Mouse (Mus musculus): ENCODE measurements around the gene Oit1.

The Oit1 gene

DNA sequence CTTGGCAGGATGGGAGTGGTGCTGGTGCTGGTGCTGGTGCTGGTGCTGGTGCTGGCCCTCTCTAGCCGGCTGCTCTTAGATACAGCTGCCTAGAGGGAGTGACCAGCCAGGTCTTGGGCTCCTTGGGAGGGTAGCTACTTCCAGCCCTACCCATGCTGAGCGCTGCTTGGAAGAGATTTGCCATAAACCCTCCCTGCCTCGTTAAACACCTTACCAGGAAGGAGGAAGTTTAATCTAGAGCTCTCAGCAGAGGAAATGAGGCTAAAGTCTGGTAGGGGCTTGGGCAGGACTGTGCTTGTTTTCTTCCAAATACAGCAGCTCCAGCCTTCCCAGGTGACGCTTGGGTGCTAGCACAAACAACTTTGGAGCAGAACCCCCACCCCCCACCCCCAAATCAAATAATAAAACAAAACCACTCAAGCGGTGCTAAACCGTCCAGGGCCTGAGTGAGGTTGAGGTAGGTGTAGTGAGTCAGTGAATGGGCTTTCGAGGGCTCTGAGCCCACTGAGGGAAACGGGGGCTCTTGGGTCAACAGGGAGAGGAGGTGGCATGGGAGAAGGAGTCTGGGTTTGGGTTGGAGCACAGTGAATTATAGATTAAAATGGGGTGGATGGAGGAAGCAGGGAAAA, at the start of gene Oit1:
Gene Oit1, minus strand, starts transcription at position 70 of the 629 bp plus-strand sequence.
- no peak for DNase-seq (ENCODE audit: low spot score in 2 of 2)

DNA sequence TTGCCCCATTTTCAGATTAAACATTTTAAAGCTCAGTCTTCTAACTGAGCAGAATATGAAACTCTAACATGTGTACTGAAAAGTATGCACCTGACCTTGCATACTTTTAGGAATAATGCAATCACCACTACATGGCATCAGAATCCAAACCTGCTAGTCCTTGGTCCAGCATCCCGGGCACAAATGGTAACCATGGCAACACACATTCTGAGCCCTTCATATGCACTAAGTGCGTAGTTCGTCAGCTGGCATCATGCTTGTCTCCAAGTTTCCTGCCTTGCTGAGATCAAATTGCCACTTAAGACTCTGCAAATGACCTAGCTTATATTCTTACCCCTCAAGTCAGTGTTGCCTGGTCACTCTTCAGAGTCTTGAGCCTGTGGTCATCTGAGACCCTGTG, 44.3 kb upstream of the Oit1 start:
- DNase-seq (ENCODE audit: low spot score in 2 of 2), result no peak

DNA sequence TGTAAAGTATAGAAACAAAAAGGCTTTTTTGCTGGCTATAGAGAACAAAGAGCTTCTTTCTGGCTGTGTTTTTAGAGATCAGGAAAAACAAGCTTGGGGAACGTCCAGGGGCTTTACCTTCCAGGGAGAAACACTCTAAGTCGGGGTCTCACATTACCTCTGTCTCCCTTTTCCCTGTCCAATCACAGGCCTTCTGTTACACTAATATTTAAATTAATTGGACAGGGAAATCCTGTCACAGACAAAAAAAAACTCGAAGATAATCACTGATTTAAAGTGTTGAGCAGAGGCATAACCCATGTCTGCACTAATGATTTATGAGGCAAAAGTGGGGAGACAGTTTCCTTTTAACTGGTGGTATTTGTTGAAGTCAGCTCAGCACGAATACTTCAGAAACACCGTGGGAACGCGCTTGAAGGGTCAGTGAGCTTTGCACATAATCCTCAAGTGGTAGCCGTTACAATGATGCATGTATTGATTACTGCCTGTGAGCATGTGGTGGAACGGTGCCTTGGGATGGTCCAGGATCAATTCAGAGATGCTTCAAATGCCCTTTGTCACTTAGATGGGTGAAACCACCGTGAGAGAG, 42.7 kb upstream of the Oit1 start:
- DNase-seq (ENCODE audit: low spot score in 2 of 2), result no peak

DNA sequence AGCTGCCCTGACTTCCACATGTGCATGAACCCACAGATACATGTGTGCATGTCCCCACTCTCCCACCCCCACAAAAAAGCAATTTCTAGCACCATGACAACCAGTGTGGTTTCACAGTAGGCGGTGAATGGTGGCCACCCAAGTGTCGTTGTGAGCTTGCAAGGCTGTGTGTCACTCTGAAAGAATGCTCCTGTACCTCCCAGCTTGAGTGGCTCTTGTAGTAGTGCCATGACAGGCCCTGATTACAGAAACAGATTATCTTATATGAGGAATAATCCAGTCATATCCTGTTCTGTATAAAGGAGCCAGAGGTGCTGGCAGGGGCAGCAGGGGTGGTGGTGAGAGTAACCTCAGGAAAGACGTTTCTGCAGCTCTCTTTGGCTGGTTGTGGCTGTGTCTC, 40.1 kb upstream of the Oit1 start:
- DNase-seq (ENCODE audit: low spot score in 2 of 2), result no peak

DNA sequence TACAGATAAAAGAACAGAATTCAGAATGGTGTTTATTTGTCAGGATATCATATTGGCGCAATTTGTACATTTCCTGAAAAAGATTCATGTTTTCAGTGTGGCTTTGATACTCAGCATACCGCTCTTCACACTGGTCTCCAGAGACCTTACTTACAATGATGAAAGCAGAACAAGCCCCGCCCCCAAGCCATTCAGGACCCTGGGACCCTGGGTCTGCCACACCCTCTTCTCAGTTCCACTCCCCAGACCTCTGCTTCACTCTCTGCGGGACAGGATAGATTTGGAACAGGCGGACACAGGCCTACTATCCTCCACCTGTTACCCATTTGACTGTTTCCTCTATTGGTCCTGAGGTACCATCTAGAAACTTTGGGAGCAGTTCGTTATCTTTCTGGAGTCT, 27.4 kb upstream of the Oit1 start:
- DNase-seq (ENCODE audit: low spot score in 2 of 2), result no peak

DNA sequence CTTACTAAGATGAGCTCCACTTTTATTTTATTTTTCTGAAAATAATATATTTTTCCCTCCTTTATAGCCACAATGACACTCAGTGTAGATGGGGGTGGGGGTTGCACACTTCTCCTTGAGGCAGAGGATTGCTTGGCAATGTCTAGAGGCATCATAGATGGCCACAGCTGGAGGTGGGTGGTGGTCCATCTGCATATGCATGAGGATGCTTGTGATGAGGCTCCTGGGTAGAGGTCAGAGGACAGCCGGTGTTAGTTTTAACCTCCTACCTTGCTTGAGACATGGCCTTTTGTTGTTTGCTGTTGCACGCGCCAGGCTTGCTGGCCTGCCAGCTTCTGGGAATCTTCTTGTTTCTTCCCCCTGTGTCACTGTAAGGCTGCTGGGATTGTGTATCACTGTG, 24.8 kb upstream of the Oit1 start:
- DNase-seq (ENCODE audit: low spot score in 2 of 2), result no peak

DNA sequence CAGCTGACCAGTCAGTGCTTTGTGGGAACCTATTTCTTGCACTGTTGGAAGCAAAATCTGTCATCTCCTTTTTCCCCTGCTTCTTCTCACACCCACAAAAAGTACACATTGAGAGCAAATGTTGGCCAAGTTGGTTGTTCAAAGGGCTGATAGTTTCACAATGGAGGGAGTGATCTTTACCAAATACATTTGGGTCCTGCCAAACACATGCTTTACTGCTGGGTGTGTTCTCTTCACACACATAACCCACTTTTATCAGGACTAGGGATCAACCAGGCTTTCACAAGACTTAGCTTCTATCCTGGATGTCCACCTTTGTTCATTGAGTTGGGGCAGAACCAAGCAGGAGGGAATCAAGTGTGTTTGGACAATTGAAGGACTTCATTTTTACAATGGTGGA, 20.0 kb upstream of the Oit1 start:
- no peak for DNase-seq (ENCODE audit: low spot score in 2 of 2)

DNA sequence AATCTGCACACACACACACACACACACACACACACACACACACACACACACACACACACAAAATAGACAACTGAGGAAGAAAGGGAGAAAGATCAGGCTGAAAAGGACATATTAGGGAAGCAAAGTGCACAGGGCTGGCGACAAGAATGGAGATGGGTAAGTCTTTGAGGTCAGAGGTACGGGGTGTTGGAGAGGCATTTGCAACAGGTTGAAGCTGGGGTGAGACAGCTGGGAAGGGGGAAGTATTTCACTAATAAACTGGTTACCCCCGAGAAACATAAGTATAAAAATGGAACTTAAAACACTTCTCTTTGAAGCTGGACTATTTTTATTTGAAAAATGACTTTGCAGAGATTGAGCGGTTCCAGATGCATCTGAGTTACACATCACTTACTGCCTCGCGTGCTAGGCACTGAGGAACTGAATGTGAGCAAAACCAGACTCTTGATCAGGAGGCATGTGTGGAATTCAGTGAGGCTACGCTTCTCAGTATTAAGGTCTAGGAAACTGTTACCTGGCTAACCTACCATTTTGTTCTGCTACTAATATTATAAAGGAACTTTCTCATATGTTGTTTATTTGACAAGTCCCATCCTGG, 17.2 kb upstream of the Oit1 start:
- DNase-seq (ENCODE audit: low spot score in 2 of 2), result no peak

DNA sequence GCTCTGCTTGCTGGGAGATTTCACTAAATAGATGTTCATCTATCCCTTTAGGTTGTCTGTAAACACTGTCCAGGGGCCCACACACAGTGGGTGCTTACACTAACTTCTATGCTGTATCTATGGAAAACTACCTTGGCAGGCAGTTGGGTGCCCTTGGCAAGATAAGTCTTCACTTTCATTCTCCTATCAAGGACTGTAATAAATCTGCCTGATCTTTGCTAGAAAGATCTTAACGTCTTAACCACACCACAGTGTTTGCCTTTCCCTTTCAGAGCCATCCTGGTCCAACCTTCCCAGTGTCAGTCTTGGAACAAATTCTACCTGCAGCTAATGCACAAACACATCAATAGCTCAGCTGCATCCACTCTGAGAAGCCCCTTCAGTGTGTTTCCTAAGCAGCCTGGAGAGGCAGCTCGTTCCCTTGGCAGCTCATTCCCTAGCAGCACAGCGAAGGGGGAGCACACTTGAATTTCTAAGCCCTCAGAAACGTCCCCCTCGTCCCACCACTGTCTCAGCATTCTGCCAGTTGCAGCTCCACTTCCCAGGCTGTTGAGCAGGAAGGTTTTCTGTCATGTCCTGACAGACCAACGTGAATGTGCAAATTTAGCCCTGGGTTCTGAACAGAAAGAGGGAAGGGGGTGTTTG, 13.7 kb upstream of the Oit1 start:
- peak; percentile 17 to 27 for DNase-seq (ENCODE audit: low spot score in 2 of 2)

DNA sequence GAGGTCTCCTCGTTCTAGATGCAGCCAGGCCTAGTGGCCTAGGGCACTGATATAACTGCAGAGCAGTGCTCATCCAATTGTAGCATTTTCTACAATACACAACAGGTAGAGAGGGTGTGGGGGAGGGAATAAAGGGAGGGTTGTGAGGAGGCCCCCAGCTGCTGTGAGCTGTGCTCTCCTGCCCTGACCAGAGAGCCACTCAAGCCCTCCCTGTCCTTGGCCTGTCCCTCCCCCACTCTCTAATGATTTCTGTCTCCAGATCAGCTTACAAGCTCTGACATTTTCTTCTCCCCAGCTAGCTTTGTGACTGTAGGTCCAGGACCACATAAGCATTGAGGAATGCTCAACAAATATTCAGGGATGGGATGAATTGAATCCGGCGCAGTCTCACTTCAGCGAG, 9.2 kb downstream of the Oit1 start:
- DNase-seq (ENCODE audit: low spot score in 2 of 2), result no peak

DNA sequence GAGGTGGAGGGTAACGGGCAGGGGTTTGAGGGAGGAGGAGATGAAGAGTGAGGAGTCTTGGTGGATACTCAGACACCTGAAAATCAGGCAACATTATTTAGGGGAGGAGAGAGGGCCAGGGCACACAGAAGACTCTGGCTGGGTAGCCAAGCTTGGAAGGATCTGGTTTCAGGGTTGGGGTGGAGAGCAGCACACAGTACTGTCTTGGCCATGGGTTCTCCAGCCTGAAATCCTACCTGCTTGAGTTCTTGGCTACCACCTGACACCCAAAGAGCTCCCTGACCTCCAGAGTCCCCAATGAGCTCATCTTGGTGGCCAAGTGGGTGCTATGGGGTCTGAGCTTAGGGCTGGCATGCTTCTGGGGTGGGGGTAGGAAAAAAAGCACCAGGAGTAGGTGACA, 9.7 kb downstream of the Oit1 start:
- no peak for DNase-seq (ENCODE audit: low spot score in 2 of 2)

DNA sequence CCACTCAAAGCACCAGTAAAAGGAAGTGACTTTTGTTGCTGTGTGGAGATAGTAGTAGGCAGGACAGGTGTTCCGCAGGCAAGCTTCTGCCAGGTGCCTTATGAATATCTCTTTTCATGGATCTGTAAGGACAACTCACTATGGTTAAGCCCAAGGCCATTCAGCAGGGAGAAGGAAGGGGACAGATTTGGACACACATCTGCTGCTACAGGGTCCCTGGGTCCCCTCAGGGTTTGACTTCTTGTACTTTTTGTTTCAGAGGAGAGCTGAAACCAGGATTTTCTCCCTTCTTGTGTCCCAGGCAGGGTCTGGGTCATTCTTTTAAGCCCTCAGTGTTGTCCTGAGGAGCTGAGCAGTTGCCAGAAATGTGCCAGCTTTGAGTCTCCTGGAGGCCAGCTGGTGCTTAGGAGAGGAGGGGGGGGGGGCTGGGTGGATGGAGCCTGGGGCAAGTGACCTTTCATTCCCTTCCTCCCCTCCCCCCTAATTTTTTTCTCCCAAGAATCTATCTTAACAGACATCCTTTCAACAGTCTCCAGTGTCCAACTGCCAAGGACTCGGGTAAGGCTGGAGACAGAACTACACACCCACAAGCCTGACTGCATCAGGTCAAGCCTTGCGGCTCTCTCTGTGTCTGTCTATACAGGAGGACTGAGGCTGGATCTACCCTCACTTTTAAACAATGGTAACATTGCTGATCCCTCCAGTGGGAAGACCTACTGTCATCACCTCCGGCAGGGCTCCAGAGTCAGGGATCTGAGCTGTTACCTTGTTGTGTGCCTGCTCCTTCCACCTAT, 10.6 kb downstream of the Oit1 start:
- no peak for DNase-seq (ENCODE audit: low spot score in 2 of 2)

DNA sequence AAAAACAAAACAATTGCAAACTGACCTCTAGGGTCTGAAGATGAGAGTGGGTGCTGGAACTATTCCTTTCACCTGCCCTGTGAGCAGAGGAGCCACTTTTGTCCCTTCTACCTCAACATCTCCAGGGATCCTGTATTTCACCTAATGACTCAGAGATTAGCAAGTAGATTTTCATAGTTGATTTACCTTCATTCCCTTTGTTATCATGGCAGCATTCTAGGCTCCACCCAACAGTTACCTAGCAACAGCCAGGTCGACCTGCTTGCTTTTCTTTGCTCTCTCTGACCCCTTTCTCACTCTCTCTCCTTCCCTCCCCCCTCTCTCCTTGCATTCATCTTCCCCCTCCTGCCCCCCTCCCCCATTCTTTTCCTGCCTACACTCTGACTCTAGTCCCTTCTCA, 11.4 kb downstream of the Oit1 start:
- no peak for DNase-seq (ENCODE audit: low spot score in 2 of 2)

DNA sequence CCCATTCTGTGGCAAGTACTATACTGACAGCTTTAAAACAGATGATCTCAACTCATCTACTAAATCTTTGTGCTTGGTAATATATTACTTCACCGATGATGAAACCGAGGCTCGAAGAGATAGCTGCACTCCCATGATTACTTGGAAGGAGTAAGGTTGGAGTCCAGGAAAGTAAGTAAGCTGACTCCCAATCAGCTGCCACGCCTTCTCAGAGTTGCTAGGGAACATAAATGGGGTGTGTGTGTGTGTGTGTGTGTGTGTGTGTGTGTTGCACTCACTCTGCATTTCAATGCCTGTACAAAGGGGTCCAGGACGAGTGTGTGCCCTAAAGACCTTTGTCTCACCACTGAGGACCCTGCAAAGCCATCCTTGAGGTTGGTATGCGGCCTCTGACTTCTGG, 12.7 kb downstream of the Oit1 start:
- DNase-seq (ENCODE audit: low spot score in 2 of 2), result no peak

DNA sequence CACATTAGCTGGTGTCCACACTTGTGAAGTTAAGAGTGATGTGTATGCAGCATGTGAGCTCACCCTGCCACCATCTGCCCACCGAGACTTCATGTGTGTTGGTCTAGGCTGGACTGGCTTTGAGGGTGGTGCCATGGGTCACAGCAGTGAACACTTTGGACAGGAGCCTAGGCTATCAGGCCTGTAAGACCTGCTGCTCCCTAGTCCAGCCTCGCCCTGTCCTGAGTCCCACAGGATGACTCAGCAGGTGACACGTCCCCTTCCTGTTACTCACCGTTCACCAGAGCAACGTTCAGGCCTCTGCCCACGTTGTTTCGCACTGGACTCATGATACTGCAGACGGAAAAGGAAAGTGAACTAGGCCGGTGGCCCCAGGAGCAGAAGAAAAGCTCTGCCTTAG, 21.7 kb downstream of the Oit1 start:
- DNase-seq (ENCODE audit: low spot score in 2 of 2), result no peak

DNA sequence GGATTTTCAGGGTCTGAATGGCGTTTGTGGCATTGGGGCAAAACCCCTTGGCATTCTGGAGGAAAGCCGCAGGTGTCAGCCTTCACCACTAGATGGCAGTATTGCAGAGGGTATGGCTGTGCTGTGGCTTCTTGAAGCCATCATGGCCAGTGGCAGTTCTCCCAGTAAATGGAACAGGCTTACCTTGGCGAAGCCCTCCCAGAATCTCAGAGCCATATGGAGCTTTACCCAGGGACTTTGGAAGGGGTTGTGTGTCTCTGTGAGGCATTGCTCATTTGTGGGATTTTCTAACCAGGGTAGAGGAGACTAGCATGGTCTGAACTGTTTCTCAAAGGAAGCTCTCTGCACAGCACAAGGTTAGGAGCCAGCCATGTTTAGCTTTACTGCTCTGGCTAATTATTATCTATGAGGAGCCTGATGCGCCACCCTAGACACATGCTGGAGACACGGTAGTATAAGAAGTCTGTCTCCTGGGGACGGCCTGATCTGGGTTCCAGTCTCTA, 22.5 kb downstream of the Oit1 start:
- peak; percentile 34 to 71 for DNase-seq (ENCODE audit: low spot score in 2 of 2)

DNA sequence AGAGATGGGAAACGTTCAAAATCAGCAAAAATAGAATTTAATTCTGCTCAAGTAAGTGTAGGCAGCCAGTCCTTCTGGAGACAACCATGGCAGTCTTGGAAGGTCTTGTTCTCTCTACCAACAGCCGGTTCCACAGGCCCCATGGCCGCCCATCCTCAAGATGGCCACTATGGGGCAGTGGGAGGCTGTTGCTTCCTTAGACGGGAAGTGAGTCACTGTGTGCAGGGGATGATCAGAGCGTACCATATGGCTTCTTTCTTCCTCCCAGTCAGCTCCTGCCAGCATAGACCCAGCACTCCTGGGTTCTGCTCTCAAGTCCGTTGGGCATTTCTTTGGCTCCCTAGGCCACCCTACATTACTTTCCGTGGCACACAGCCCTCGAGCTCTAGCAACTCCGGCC, 29.6 kb downstream of the Oit1 start:
- DNase-seq (ENCODE audit: low spot score in 2 of 2), result no peak

DNA sequence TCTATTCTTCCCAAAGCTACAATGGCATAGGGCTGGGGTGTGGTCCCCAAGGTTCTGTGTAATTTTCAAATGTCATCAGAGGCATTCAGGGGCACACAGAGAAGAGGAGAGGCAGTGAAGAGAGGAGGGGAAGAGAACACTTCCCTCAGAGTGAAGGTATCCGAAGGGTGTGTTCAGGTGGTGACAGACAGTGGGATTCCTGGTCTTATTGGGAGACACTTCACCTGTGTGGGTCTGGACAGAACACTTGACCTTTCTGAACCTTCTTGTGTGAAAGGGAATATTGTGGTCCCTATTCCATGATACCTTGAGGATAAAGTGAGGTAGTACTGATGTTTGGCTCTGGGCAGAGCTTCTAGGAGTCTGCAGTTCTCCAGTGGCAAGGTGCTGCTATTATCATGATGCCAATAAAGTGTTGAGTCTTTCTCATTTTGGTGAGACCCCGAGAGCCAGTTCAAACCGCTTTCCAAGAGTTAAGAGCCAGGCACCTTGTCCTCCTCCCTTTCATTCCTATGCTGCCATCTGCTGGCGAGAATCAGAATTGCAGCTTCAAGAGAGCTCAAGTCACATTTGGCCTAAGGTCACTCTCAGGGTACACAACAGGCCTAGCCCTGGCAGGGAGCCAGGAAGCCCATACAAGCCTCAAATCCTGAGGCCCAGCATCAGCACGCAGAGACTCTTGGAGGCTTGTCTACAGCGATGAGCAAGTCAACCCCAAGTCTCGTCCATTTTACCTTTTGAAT, 32.1 kb downstream of the Oit1 start:
- DNase-seq (ENCODE audit: low spot score in 2 of 2), result peak; percentile 55 to 82

DNA sequence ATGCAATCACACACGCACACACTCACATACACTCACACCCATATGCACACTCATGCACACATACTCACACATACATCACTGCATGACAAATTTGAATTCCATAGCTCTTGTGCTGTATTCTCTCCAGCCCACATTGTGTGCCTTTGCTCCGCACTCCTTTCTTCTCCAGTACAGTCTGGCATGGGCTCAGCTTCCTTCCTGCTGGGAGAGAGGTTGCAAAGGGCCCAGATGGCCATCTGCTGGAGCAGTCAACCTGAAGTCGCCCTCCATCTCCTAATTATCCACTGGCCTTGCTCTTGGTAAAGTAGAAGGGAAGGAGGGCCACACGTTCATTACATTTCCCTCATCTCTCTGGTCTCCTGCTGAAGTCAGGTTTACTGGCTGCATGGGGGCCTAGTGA, 33.0 kb downstream of the Oit1 start:
- no peak for DNase-seq (ENCODE audit: low spot score in 2 of 2)

DNA sequence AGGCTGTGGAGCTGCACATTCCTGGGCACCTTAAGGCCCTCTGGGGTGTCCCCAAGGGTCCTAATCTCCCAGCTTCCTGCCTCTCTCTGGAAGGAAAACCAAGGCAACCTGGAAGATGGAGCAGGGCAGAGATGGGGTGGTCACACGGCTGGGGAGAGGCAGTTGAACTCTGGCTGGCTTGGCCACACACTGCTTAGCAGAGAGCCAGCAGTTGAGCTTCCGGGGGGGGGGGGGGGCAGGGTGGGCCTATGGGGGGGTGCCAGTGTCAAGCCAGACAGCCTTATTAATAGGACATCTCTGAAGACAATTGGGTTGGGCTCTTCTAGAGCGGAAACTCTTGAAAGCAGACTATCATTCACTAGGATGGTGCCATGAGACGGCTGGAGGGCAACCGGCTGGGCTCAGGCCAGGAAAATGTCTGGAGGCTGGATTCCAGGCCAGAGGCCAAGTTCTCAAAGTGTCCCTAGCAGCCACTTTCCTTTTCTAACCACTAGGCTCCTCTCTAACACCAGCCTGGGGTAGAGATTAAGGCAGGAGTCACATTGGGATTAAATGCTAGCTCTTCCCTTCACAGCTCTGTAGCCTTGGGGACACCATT, 35.9 kb downstream of the Oit1 start:
- no peak for DNase-seq (ENCODE audit: low spot score in 2 of 2)

DNA sequence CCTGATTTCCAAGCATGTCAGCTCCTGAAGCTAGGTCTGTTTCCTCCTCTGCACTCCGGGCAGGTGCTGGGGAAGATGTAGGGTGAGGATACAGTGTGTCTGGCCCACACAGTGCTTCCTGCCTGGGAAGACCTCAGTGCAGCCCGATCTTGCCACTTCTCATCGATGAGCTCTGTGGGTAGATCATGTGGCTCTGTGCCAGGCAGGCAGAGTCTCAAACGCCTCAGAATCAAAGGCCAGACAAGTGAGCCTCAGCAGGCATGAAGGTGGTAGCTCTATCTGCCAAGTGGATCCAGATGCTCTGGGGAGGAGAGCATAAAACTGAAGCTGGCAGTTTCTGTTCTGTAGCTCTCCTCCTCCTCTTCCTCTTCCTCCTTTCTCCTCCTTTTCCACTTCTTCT, 38.3 kb downstream of the Oit1 start:
- no peak for DNase-seq (ENCODE audit: low spot score in 2 of 2)
